Mouse (Mus musculus) embryonic facial prominence, embryonic 10.5 days (tissue): ENCODE results near the gene Lclat1. TPM values are rescaled to one million over a fixed set of nuclear protein-coding genes. Genes with fewer than 3 reads are reported as not detected.

Experiments used
- DNase-seq: peaks from one replicate; pipeline ENCODE4 v3.0.0-alpha.2; 2017; ENCODE audit warnings: low spot score
- H3K27ac ChIP-seq: fragments of 300-500 bp; sonication (generic); replicated peaks from 2 replicates; pipeline ENCODE4 v1.5.1; 2016; ENCODE audit warnings: mild to moderate bottlenecking
- H3K27me3 ChIP-seq: fragments of 300-500 bp; sonication (generic); replicated peaks from 2 replicates; pipeline ENCODE4 v1.6.1; 2016; ENCODE audit warnings: low read depth, mild to moderate bottlenecking; ENCODE audit not compliant: poor library complexity, severe bottlenecking
- H3K36me3 ChIP-seq: fragments of 300-500 bp; sonication (generic); replicated peaks from 2 replicates; pipeline ENCODE4 v1.6.1; 2016; ENCODE audit warnings: mild to moderate bottlenecking, moderate library complexity
- H3K4me1 ChIP-seq: fragments of 300-500 bp; sonication (generic); 2 replicates; pipeline ENCODE4 v1.6.1; 2016
- H3K4me3 ChIP-seq: fragments of 300-500 bp; sonication (generic); 2 replicates; pipeline ENCODE4 v1.5.1; 2016; ENCODE audit warnings: mild to moderate bottlenecking, moderate library complexity
- H3K9me3 ChIP-seq: fragments of 300-500 bp; sonication (generic); 2 replicates; pipeline ENCODE4 v1.6.1; 2016; ENCODE audit warnings: mild to moderate bottlenecking
- WGBS: fragments of 180-500 bp; shearing (Covaris S2); methylation state at CpG from one replicate; pipeline ENCODE4 v1.1.7; 2016; 5-methylcytosine and 5-hydroxymethylcytosine counted together
- polyA plus RNA-seq: library from polyadenylated mRNA; unstranded; fragments of >200 nt; fragmentation: Nextera tagmentation; extraction: Ambion mirVana; gene quantifications from 2 replicates; pipeline ENCODE4 v1.2.1, GENCODE M21; 2016

Gene Lclat1
- polyA plus RNA-seq, 1 experiment from 2014 or later, result 11.3 TPM

- no peaks in the 10 kb centered on the region for H3K27me3 ChIP-seq
- peaks cover 6% of the 10 kb centered on the region; the same call in 1 of the 2 replicates for H3K36me3 ChIP-seq
- DNase-seq, result no peak
- no peaks in the 10 kb centered on the region for H3K4me1 ChIP-seq
- no peaks in the 10 kb centered on the region for H3K9me3 ChIP-seq
- WGBS, result 85% methylated on average over 2 of the region's 2 CpGs
- no peak overlapping the region for H3K4me3 ChIP-seq
- no peak overlapping the region for H3K27ac ChIP-seq
Observed at GRCm38 (mm10) chr17:73195074-73195723, 87.4 kb downstream of the Lclat1 start.

GRCm38 (mm10) chr17:73196139-73196538, 88.4 kb downstream of the Lclat1 start:
- WGBS, result 83% methylated on average over 1 of the region's 1 CpGs
- H3K27ac ChIP-seq, result no peak overlapping the region
- H3K27me3 ChIP-seq, result no peaks in the 10 kb centered on the region
- H3K36me3 ChIP-seq, result no peaks in the 10 kb centered on the region
- no peak overlapping the region for H3K4me3 ChIP-seq
- H3K4me1 ChIP-seq, result no peaks in the 10 kb centered on the region
- peak; percentile 25 for DNase-seq
- no peaks in the 10 kb centered on the region for H3K9me3 ChIP-seq

- H3K9me3 ChIP-seq, result no peaks in the 10 kb centered on the region
- H3K4me1 ChIP-seq, result no peaks in the 10 kb centered on the region
- peaks cover 2% of the 10 kb centered on the region for H3K36me3 ChIP-seq
- DNase-seq, result no peak
- 74% methylated on average over 1 of the region's 1 CpGs for WGBS
- H3K27ac ChIP-seq, result no peak overlapping the region
- H3K27me3 ChIP-seq, result no peaks in the 10 kb centered on the region
- H3K4me3 ChIP-seq, result no peak overlapping the region
Observed at GRCm38 (mm10) chr17:73197724-73198123, 89.9 kb downstream of the Lclat1 start.

DNA sequence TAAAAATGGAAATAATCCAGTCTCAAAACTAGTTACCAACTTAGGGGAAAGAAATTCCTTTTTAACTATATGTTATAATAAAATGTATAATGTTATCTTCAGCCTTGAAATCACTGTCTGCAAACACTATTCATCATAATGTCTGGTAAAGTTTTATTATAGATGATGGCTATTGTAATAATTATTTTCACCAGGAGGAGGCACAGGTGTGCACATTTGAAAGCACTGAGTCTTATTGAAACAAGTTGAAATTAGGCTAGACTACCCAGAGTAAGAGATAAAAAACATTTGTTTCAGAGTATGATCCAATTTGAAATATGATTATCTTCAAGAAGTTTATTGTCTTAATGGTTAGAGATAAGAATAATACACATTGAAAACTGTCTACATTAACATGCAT, 91.6 kb downstream of the Lclat1 start:
- Histone ChIP-seq H3K4me3 (no peak overlapping the region), H3K27ac (no peak overlapping the region), H3K27me3 (no peaks in the 10 kb centered on the region), H3K4me1 (no peaks in the 10 kb centered on the region), H3K9me3 (no peaks in the 10 kb centered on the region), H3K36me3 (peaks cover 7% of the 10 kb centered on the region)
- no peak for DNase-seq

GRCm38 (mm10) chr17:73200380-73200779, 92.6 kb downstream of the Lclat1 start:
- no peaks in the 10 kb centered on the region for H3K4me1 ChIP-seq
- no peak overlapping the region for H3K27ac ChIP-seq
- no peaks in the 10 kb centered on the region for H3K27me3 ChIP-seq
- WGBS, result 82% methylated on average over 1 of the region's 1 CpGs
- H3K4me3 ChIP-seq, result no peak overlapping the region
- no peaks in the 10 kb centered on the region for H3K9me3 ChIP-seq
- DNase-seq, result no peak
- H3K36me3 ChIP-seq, result peaks cover 7% of the 10 kb centered on the region

- DNase-seq, result no peak
- H3K27me3 ChIP-seq, result no peaks in the 10 kb centered on the region
- WGBS, result 86% methylated on average over 15 of the region's 15 CpGs
- peaks cover 7% of the 10 kb centered on the region for H3K36me3 ChIP-seq
- H3K9me3 ChIP-seq, result no peaks in the 10 kb centered on the region
- no peaks in the 10 kb centered on the region for H3K4me1 ChIP-seq
- H3K27ac ChIP-seq, result no peak overlapping the region
- no peak overlapping the region for H3K4me3 ChIP-seq
Observed at GRCm38 (mm10) chr17:73203642-73204332, 96.0 kb downstream of the Lclat1 start.

DNA sequence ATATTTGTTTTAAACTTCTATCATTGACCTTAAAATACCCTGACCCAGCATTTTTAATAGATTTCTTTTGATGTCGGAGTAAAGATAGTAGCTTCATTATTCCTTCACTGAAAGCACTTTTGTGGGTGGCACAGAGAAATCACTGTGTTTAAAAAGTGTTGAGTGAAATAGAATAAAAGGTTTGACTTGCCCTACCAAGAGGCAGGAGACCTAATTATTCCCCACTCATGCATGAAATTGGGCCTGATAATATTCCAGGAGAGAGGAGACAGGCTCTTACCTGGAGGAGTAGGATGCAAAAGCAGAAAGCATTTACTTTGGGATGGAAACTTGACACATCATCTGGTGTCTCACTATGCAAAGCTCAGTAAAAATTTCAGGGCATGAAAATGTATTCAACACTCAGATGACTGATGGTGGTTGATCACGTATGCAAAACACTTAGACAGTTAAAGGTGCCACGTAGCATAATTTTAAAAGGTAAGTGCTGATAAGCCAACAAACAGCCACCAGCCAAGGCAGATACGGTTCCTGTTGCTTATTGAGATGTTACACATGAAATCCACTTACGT, 103.3 kb downstream of the Lclat1 start:
- no peaks in the 10 kb centered on the region for H3K36me3 ChIP-seq
- no peaks in the 10 kb centered on the region for H3K4me1 ChIP-seq
- DNase-seq, result no peak
- H3K4me3 ChIP-seq, result no peak overlapping the region
- H3K9me3 ChIP-seq, result no peaks in the 10 kb centered on the region
- 87% methylated on average over 5 of the region's 5 CpGs for WGBS
- H3K27ac ChIP-seq, result no peak overlapping the region
- no peaks in the 10 kb centered on the region for H3K27me3 ChIP-seq

DNA sequence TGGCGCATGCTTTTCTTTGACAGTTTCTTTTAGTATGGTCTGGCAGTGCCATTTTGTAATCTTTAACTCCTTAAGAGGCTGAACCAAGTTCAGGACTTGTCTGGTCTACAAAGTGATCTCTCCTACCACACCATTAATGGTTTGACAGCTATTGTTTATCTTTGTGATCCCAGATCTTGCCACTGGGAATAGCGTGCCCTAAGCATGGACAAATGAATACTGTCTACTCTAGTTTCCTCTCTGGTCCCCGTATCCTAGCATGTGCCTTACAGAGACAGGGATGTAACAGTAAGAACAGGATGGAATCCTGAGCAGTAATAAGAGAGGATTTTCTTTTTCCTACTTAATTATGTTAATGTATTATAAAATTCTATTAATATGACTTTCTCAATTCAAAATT, 105.0 kb downstream of the Lclat1 start:
- Histone ChIP-seq H3K27me3 (no peaks in the 10 kb centered on the region), H3K36me3 (no peaks in the 10 kb centered on the region; the same call in 1 of the 2 replicates), H3K27ac (no peak overlapping the region), H3K4me1 (no peaks in the 10 kb centered on the region), H3K4me3 (no peak overlapping the region), H3K9me3 (no peaks in the 10 kb centered on the region)
- WGBS, result 82% methylated on average over 3 of the region's 3 CpGs
- no peak for DNase-seq

DNA sequence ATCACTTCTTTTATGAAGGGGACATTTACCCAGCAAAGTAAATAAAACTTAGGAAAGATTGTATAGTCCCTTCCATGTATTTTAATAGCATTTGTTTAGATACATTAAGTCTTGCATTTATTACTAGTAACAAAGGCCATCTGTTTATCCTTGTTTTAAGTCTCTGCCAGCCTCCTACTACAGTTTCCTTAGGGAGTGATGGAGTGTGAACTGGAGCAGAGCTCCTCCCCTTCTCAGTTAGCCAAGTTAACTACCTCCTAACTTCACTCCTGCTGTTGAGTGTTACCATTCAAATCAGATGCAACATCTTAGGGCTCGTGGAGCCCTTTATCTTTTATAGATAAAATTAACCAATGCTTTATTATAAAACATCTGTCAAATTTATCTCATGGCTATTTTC, 105.4 kb downstream of the Lclat1 start:
- no peaks in the 10 kb centered on the region for H3K4me1 ChIP-seq
- DNase-seq, result no peak
- H3K9me3 ChIP-seq, result no peaks in the 10 kb centered on the region
- H3K27ac ChIP-seq, result no peak overlapping the region
- no peaks in the 10 kb centered on the region for H3K27me3 ChIP-seq
- H3K4me3 ChIP-seq, result no peak overlapping the region
- WGBS, result 86% methylated on average over 1 of the region's 1 CpGs
- no peaks in the 10 kb centered on the region; the same call in 1 of the 2 replicates for H3K36me3 ChIP-seq

GRCm38 (mm10) chr17:73213677-73214076, 105.9 kb downstream of the Lclat1 start:
- 88% methylated on average over 2 of the region's 2 CpGs for WGBS
- no peak for DNase-seq
- Histone ChIP-seq H3K9me3 (no peaks in the 10 kb centered on the region), H3K27me3 (no peaks in the 10 kb centered on the region), H3K4me1 (no peaks in the 10 kb centered on the region), H3K4me3 (no peak overlapping the region), H3K36me3 (no peaks in the 10 kb centered on the region; the same call in 1 of the 2 replicates), H3K27ac (no peak overlapping the region)

DNA sequence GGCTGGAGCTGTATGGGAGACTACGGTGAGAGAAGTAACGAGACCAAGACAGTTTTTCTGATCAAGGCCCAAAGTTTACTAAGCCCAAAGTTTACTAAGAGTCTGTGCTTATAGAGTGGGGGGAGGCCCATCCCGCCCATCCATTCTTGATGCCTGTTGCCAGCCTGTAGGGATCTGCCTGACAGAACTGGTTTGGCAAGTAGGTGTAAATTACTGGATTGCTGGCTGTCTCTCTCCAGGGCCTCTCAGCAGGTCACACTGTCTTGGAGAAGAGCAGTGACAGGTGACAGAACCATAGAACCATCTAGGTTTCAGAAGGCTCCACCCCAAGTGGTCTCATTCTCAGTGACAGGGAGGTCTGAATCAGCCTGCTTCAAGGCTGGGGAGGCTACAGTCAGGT, 109.5 kb downstream of the Lclat1 start:
- Histone ChIP-seq H3K4me3 (no peak overlapping the region), H3K27me3 (no peaks in the 10 kb centered on the region), H3K27ac (no peak overlapping the region), H3K36me3 (no peaks in the 10 kb centered on the region; the same call in 1 of the 2 replicates), H3K4me1 (no peaks in the 10 kb centered on the region), H3K9me3 (no peaks in the 10 kb centered on the region)
- DNase-seq, result no peak
- WGBS, result 81% methylated on average over 3 of the region's 3 CpGs

DNA sequence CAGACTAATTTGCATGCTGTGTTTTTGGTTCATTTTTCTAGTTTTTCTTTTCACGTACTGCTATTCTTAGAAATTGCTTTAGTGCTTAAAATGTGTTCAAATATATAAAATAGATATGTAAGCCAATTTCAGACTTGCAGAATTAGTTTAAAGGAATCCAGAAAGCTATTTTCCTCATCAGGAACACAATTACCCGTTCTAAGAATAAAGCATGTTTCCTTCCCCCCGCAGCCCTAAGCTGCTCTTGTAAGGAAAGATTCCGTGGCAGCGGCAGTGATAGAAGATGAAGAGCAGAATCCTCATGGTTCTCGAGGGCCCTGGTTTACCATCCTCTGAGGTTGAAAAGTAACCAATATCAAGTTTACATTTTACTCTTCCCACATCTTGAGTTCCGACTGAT, 113.0 kb downstream of the Lclat1 start:
- DNase-seq, result no peak
- Histone ChIP-seq H3K27ac (no peak overlapping the region), H3K27me3 (no peaks in the 10 kb centered on the region), H3K4me1 (peaks cover 17% of the 10 kb centered on the region), H3K4me3 (no peak overlapping the region), H3K9me3 (no peaks in the 10 kb centered on the region), H3K36me3 (no peaks in the 10 kb centered on the region; the same call in 1 of the 2 replicates)
- WGBS, result 76% methylated on average over 7 of the region's 7 CpGs

DNA sequence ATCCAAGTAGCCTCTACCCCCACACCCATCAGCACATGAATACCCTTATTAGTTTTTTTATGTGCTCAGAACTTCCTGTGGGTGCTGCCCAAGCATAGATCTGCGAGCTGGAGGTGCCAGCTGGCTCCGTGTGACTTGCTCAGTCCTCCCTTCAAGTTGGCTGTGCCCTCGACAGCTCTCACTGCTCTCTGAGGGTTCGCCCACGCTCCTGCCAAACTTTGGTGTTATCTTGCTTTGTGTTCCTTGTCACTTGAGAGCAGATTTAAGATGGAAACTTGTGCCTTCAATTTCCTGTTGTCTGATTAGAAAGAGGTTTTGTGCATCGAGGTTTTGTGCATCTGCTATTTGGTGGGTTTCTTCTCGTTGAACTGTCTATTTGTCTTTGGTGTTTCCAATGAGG, 114.3 kb downstream of the Lclat1 start:
- H3K27ac ChIP-seq, result no peak overlapping the region
- no peaks in the 10 kb centered on the region for H3K27me3 ChIP-seq
- no peak for DNase-seq
- no peaks in the 10 kb centered on the region for H3K9me3 ChIP-seq
- H3K36me3 ChIP-seq, result no peaks in the 10 kb centered on the region; the same call in 1 of the 2 replicates
- H3K4me3 ChIP-seq, result no peak overlapping the region
- WGBS, result 75% methylated on average over 7 of the region's 7 CpGs
- peaks cover 25% of the 10 kb centered on the region for H3K4me1 ChIP-seq
